Mouse (Mus musculus) thymus, postnatal 4 days (tissue): ENCODE results near the gene Zfp648.

Experiments used
- DNase-seq: peaks from one replicate; pipeline ENCODE4 v3.0.0; 2021

Gene Zfp648

GRCm38 (mm10) chr1:154200955-154201722, at the start of gene Zfp648:
Zfp648 (plus strand) TSS chr1:154201187.
- no peak for DNase-seq

DNA sequence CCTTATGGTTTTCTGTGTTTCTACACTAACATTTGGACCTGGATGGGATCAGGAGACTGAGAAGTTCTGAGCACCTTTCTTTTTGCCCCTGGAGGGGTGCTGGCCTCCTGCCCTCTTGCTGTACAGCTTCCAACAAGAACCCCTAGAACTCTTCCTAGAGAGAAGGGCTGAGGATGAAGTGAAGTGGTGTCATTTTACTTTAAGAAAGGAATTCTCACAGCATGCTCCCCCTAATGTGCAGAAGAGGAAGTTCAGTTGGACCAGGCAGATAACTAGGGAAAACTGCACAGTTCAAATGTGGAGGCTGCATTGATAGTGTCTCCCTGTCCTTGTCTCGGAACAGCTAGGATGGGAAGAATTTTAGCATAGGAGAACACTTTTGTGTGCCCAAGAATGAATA, 48.4 kb upstream of the Zfp648 start:
- no peak for DNase-seq

DNA sequence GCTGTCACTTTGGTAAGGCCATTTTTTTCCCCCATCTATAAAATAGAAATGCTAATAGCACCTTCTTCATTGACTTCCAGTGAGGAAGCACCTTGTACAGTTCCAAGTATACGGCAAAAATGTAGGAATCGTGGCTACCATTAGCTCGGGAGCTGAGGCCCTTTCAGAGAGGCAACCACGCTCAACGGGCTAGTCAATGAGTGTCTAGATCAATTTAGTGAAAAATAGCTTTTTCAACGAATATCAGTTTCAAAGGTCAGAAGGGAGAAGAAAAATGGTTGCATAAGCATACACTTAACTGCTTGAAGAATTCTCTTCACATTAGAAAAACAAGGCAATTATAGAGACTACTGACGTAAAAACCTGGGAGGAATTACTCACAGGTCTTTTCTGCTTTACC, 47.2 kb upstream of the Zfp648 start:
- no peak for DNase-seq

DNA sequence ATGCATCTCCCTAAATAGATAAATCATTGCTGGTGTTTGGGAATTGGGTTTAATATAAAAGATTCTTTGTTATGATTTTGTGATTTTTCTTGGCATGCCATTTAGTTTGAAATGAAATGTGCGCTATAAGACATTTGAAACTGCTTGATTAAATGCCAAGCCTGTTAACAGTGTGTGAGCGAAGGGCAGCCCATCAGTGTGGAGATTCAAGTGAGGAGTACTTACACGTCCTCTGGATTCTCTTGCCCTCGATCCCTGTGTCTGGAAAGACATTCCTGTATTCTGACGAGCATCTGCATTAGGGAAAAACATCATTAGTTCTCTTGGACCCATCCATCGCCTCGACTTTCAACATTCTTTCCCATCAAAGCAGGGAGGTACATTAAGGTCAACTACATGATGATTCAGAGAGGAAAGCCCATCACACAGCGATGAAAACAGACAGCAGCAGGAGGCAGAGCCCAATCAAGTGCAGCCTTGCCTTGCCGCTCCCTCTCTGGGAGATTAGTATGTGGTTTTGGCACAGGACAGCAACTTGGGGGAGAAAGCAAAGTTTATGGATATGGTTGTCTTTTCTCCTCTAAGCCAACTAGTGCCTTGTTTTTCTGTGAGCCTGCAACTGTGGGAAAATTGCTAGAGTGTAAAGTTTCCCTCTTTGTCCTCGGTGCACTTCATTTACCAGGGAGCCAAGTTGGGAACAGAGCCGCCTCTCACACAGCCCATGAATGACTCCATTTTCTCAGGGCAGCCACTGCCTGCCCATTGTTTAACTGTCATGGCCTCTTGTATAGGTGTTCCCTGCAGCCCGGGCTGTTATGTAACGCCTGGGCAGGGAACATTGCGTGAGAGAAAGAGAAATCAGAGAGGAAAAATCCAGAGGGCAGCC, 44.6 kb upstream of the Zfp648 start:
- no peak for DNase-seq

GRCm38 (mm10) chr1:154157131-154157530, 43.9 kb upstream of the Zfp648 start:
- DNase-seq: no peak

GRCm38 (mm10) chr1:154167696-154168095, 33.3 kb upstream of the Zfp648 start:
- no peak for DNase-seq

- no peak for DNase-seq
These were observed 25.7 kb upstream of the Zfp648 start for GRCm38 (mm10) chr1:154175334-154175733.

- no peak for DNase-seq
These were observed 23.2 kb upstream of the Zfp648 start for GRCm38 (mm10) chr1:154177781-154178180.

GRCm38 (mm10) chr1:154178541-154179155, 22.3 kb upstream of the Zfp648 start:
- no peak for DNase-seq

GRCm38 (mm10) chr1:154180952-154181351, 20.0 kb upstream of the Zfp648 start:
- peak; percentile 72 for DNase-seq

GRCm38 (mm10) chr1:154182396-154183076, 18.5 kb upstream of the Zfp648 start:
- DNase-seq: no peak

DNA sequence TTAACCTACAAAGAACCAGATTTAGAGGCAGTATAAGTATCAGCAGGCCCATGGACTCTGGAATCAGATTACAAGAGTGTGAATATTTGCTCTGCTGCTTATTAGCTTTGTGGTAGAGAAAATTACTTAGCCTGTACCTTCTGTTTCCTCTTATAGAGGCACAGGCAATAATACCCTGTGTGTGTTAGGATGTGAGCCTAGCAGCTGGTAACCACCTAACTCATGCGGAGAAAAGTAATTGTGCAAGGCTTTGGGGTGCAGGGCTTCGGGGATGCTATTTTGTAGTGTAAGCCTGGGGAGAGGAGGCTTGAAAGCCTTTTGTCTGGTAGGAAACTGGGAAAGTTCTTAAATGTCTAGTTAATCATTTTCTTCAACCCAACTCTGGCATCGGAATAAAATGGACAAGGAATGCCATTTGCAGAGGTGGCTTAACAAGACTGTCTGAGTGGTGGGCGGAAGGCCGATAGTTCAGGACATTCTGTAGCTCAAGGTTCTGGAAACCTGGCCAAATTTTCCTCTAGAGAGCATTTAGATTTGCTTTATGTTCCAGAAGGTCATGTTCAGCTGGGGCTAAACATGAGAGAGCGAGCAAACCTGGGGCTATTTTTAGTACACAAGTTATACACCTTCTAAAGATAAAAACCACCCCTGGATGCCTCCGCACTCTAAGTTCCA, 17.8 kb upstream of the Zfp648 start:
- DNase-seq: no peak

DNA sequence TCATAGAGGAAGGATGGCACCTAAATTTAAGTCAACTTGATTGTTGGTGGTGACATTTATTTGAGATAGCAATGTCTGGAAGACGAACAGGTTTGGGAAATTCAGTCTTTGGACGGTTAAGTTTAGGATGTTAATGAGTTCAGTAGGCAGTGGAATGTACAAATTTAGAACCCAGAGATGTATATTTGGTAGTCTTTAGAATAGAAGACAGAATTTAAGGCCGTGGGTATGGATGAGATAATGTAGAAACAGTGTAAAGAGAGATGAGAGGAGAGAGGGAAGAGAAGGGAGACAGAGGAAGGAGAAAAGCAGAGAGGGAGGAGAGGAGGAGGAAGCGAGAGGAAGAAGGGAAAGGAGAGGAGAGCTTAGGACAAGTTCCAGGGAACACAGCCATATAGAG, 12.8 kb upstream of the Zfp648 start:
- DNase-seq: no peak

GRCm38 (mm10) chr1:154188631-154189030, 12.4 kb upstream of the Zfp648 start:
- DNase-seq: no peak

DNA sequence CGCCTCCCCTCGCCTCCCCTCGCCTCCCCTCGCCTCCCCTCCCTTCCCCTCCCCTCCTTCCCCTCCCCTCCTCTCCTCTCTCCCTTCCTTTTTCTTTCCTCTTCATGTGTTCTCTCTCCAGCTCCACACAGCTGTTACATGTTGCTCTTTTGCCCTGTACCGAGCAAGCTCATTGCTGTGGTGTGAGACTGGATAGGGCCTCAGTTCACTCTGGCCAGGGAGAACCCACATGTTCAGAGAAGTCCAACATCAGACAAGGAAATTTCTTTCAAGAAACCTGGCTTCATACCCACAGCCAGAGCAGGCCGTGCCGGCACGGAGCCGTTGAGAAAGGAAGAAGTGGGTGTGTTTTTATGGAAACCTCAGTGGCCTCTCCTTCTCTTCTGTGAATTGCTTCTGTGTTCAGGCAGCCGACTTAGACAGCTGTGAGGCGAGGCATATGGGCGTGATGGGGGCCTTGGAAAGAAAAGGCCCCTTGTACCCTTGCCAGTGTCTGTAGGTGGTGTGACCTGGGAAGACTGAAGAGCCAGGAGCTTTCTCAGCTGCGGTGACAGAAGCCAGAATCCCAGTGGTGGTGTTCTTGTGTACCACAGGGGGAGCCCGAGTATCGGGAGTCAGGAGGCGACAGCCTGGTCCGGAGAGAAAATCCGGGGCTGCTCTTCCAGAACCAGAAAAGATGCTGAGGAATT, 11.0 kb upstream of the Zfp648 start:
- DNase-seq: no peak

- DNase-seq: no peak
These were observed 2.1 kb upstream of the Zfp648 start for GRCm38 (mm10) chr1:154198896-154199295.

DNA sequence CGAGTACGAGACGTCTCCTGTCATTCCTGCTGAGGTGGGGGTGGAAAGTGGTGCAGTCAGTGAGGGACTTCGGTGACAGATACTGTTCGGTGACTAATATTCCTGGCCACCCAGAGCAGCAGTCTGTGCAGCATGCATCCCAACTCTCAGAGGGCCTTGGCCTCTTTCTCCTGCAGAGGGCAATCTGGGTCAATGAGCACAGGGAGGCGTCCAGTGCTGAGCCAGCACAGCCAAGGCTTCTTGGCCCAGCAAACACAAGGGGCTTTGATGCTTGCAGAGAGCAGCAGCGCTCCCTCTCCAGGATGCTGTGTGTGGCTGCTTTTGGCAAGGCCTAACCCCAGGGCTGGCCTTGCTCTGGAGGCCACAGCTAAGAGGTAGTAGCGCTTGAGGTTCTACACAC, 1.6 kb downstream of the Zfp648 start:
- no peak for DNase-seq

DNA sequence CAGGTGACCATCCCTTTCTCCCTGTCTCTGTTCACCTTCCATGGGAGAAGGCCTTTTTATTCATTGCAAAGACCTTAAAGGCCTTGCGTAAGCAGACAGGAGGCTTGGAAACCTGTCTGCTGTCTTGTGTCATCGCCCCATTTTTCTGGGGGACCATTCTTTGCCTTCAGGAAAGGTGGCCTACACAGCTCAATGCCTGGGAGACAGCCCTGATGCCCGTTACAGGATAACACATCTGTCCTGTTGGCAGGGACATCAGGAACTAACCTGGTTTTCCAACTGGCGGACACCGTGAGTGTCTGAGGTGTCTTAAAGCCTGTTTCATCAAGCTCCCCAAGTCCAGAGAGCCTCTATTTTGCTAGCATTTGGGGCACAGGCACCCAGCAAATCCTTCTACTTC, 2.4 kb downstream of the Zfp648 start:
- DNase-seq: no peak

- DNase-seq: no peak
These were observed 3.9 kb downstream of the Zfp648 start for GRCm38 (mm10) chr1:154204652-154205573.

GRCm38 (mm10) chr1:154219991-154220390, 19.0 kb downstream of the Zfp648 start:
- DNase-seq: no peak

DNA sequence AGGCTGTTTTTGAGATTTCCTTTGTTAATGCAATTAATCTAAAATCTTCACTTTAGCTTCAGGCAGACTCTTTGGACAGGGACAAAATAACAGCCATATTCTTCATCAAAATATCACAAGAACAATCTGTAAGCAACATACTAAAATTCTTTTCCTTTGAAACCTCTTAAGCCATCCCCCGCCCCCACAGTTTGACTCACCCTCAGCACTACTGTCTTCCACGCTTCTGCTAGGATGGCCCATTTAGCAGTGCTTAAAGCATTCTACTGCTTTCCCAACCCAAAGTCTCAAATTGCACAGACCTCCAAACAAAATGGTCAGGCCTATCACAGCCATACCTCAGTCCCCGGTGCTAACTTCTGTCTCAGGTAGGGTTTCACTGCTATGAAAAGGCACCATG, 19.6 kb downstream of the Zfp648 start:
- DNase-seq: no peak
